Mouse (Mus musculus) neural tube, embryonic 13.5 days (tissue): ENCODE measurements around the gene Scgb1a1. TPM values are rescaled to one million over a fixed set of nuclear protein-coding genes. Genes with fewer than 3 reads are reported as not detected.
"Not testable (repeated sequence)": the region's sequence is repeated elsewhere in the genome, so short reads cannot be mapped to it uniquely, and the experiment has no call there.

ENCODE experiments used
- ATAC-seq: fragments of 200-750 bp; cut with Nextera tagmentation; 2 replicates; pipeline ENCODE4 v1.8.0; 2017; ENCODE audit warnings: low read depth, mild to moderate bottlenecking, moderate TSS enrichment, moderate library complexity
- H3K27ac ChIP-seq: fragments of 300-500 bp; sonication (generic); replicated peaks from 2 replicates; pipeline ENCODE4 v1.5.1; 2015; ENCODE audit warnings: moderate library complexity, mild to moderate bottlenecking, inconsistent platforms
- H3K27me3 ChIP-seq: fragments of 300-500 bp; sonication (generic); 2 replicates; pipeline ENCODE4 v1.6.1; 2015; ENCODE audit warnings: mild to moderate bottlenecking, inconsistent platforms
- H3K36me3 ChIP-seq: fragments of 300-500 bp; sonication (generic); 2 replicates; pipeline ENCODE4 v1.6.1; 2015; ENCODE audit warnings: mild to moderate bottlenecking, inconsistent platforms
- H3K4me1 ChIP-seq: fragments of 300-500 bp; sonication (generic); replicated peaks from 2 replicates; pipeline ENCODE4 v1.6.1; 2015; ENCODE audit warnings: inconsistent platforms
- H3K4me2 ChIP-seq: fragments of 300-500 bp; sonication (generic); 2 replicates; pipeline ENCODE4 v1.6.1; 2015; ENCODE audit warnings: inconsistent platforms, mild to moderate bottlenecking, moderate library complexity
- H3K4me3 ChIP-seq: fragments of 300-500 bp; sonication (generic); 2 replicates; pipeline ENCODE4 v1.5.1; 2015; ENCODE audit warnings: mild to moderate bottlenecking, inconsistent platforms
- H3K9ac ChIP-seq: fragments of 300-500 bp; sonication (generic); 2 replicates; pipeline ENCODE4 v1.6.1; 2015; ENCODE audit warnings: moderate library complexity, mild to moderate bottlenecking, inconsistent platforms
- H3K9me3 ChIP-seq: fragments of 300-500 bp; sonication (generic); 2 replicates; pipeline ENCODE4 v1.6.1; 2016; ENCODE audit warnings: inconsistent platforms
- WGBS: fragments of 180-500 bp; shearing (Covaris S2); methylation state at CpG from one replicate; pipeline ENCODE4 v1.1.7; 2015; 5-methylcytosine and 5-hydroxymethylcytosine counted together
- polyA plus RNA-seq: library from polyadenylated mRNA; unstranded; fragments of >200 nt; fragmentation: Nextera tagmentation; extraction: Ambion mirVana; gene quantifications from 2 replicates; pipeline ENCODE4 v1.2.1, GENCODE M21; 2015

Gene Scgb1a1
- polyA plus RNA-seq, 1 experiment from 2014 or later: not detected

GRCm38 (mm10) chr19:9059391-9059790 lies 28.4 kb downstream of the Scgb1a1 start:
- no peaks in the 10 kb centered on the region for H3K27me3 ChIP-seq
- 76% methylated on average over 7 of the region's 7 CpGs for WGBS
- H3K4me1 ChIP-seq: no peaks in the 10 kb centered on the region
- H3K36me3 ChIP-seq: no peaks in the 10 kb centered on the region
- no peak for ATAC-seq
- no peak overlapping the region for H3K9ac ChIP-seq
- no peak overlapping the region for H3K27ac ChIP-seq
- H3K4me3 ChIP-seq: no peak overlapping the region
- H3K4me2 ChIP-seq: no peak overlapping the region
- H3K9me3 ChIP-seq: no peaks in the 10 kb centered on the region

DNA sequence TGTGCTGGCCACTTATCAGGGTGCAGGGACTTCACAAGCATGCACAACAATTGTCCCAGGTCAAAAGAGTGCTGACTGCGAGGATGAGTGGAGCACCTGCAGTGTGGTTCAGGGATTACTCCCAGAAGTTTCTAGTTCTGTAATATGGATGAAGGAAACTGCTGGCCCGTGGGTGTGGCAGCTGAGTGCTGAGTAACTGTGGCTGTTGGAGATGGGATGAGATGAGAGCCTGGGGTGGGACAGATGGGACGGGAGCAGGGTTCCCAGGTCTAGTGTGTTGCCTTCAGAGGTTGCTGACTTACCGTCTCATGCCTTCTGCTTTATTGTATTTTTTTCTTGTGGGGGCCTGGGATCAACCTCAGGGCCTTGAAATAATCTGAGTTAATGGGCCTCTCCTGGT lies 28.8 kb downstream of the Scgb1a1 start:
- no peak for ATAC-seq
- Histone ChIP-seq H3K9ac (no peak overlapping the region), H3K4me3 (no peak overlapping the region), H3K27me3 (no peaks in the 10 kb centered on the region), H3K4me1 (no peaks in the 10 kb centered on the region), H3K27ac (no peak overlapping the region), H3K9me3 (no peaks in the 10 kb centered on the region), H3K36me3 (no peaks in the 10 kb centered on the region), H3K4me2 (no peak overlapping the region)
- 85% methylated on average over 4 of the region's 4 CpGs for WGBS

GRCm38 (mm10) chr19:9058331-9058884 lies 29.4 kb downstream of the Scgb1a1 start:
- no peak for ATAC-seq
- Histone ChIP-seq H3K9ac (no peak overlapping the region), H3K27ac (no peak overlapping the region), H3K4me3 (no peak overlapping the region), H3K36me3 (no peaks in the 10 kb centered on the region), H3K9me3 (no peaks in the 10 kb centered on the region), H3K27me3 (no peaks in the 10 kb centered on the region), H3K4me2 (no peak overlapping the region), H3K4me1 (no peaks in the 10 kb centered on the region)
- 75% methylated on average over 1 of the region's 1 CpGs for WGBS

GRCm38 (mm10) chr19:9057679-9058078 lies 30.1 kb downstream of the Scgb1a1 start:
- no peak for ATAC-seq
- Histone ChIP-seq H3K9me3 (no peaks in the 10 kb centered on the region), H3K4me3 (no peak overlapping the region), H3K9ac (no peak overlapping the region), H3K4me1 (no peaks in the 10 kb centered on the region), H3K4me2 (no peak overlapping the region), H3K27me3 (no peaks in the 10 kb centered on the region), H3K36me3 (no peaks in the 10 kb centered on the region), H3K27ac (no peak overlapping the region)

DNA sequence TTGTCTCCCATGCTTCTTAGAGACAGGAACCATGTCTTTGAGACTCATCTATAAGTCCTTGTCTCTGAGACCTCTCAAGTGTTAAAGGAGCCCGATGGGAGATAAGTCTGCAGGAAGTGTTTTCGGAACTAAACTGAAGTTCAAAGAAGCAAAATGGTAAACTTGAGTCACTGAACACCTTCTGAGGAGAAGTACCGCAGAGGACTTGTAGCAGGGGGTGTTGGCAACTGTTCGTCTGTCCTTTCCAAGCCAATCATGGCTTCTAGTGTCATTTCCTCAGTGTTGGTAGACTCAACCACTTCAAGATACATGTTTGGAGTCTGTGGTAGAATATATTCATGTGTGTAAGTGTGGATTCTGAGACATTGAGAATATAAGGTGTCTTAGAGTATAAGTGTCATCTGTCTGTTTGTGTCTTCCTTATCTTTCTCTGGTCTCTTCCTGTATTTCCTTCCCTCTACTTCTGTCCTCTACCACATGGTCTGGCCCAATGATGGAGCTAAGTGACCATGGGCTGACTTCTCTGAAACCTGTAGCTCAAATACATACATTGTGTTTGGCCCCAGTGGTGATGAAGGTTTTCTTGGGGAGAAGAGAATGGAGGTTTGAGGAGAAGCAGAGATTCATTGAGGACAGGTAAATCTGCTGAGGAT lies 31.9 kb downstream of the Scgb1a1 start:
- 89% methylated on average over 4 of the region's 4 CpGs for WGBS
- no peak overlapping the region for H3K4me2 ChIP-seq
- H3K36me3 ChIP-seq: no peaks in the 10 kb centered on the region
- H3K27ac ChIP-seq: no peak overlapping the region
- H3K4me3 ChIP-seq: no peak overlapping the region
- no peaks in the 10 kb centered on the region for H3K4me1 ChIP-seq
- no peaks in the 10 kb centered on the region for H3K9me3 ChIP-seq
- no peak overlapping the region for H3K9ac ChIP-seq
- H3K27me3 ChIP-seq: no peaks in the 10 kb centered on the region
- no peak for ATAC-seq

DNA sequence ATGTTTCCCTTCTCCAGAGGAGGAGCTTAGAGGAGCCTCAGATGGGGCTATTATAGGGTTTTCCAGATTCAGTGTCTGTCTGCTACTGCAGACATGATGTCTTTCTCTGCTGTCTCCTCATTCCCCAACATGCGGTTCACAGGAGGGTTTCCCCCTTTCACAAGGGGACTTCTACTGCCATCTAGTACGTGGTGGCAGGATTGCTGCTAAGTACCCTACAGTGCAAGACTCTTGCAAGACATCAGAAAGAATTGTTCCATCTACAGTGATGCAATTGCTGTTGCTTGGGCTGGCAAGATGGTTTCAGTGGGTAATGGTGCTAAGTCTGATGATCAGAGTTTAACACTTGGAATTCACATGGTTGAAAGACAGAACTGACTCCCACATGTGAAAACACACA lies 32.6 kb downstream of the Scgb1a1 start:
- no peaks in the 10 kb centered on the region for H3K9me3 ChIP-seq
- no peak overlapping the region for H3K27ac ChIP-seq
- no peaks in the 10 kb centered on the region for H3K36me3 ChIP-seq
- H3K4me1 ChIP-seq: no peaks in the 10 kb centered on the region
- WGBS: 46% methylated on average over 2 of the region's 2 CpGs
- H3K9ac ChIP-seq: no peak overlapping the region
- no peak overlapping the region for H3K4me2 ChIP-seq
- H3K27me3 ChIP-seq: no peaks in the 10 kb centered on the region
- ATAC-seq: no peak
- H3K4me3 ChIP-seq: no peak overlapping the region

DNA sequence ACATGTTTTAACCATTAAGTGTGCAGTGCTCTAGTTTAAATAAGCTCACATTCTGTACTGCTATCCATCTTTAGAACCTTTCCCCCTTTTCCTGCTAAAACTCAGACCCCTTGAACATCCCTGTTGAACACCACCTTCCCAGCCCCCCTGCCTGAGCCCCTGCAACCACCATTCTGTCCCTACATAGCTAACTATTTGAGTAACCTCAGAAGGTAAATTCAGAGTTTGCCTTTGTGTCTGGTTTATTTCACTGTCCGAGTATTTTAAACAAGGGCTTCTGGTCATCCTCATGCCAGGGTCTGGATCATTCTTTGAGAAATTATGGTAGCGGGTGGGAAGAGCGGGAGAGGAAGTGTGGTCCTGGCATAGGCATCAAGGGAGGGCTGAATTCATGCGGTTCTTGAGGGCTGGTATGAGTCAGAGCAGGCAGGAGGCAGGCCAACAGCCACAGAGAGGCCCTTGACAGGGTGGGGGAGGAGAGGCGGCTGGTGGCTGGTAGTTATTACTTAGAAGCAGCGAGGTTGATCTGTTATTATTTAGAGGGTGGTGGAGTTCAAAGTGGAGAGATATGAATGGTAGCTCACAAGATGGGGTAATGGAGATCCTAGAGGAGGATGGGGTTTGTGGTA lies 34.8 kb downstream of the Scgb1a1 start:
- Histone ChIP-seq H3K36me3 (no peaks in the 10 kb centered on the region), H3K4me1 (no peaks in the 10 kb centered on the region), H3K4me3 (no peak overlapping the region), H3K9ac (no peak overlapping the region), H3K27me3 (no peaks in the 10 kb centered on the region), H3K9me3 (no peaks in the 10 kb centered on the region), H3K4me2 (no peak overlapping the region), H3K27ac (no peak overlapping the region)
- no peak for ATAC-seq
- WGBS: 67% methylated on average over 6 of the region's 6 CpGs

- not testable (repeated sequence) for H3K36me3 ChIP-seq, H3K9ac ChIP-seq, H3K4me1 ChIP-seq, H3K4me3 ChIP-seq, ATAC-seq, H3K9me3 ChIP-seq, H3K4me2 ChIP-seq, H3K27ac ChIP-seq, H3K27me3 ChIP-seq
- 89% methylated on average over 4 of the region's 4 CpGs for WGBS
Observed at GRCm38 (mm10) chr19:9051985-9052384, 35.8 kb downstream of the Scgb1a1 start.

GRCm38 (mm10) chr19:9050294-9051229 lies 37.2 kb downstream of the Scgb1a1 start:
- no peak overlapping the region for H3K4me3 ChIP-seq
- no peak overlapping the region for H3K9ac ChIP-seq
- H3K4me1 ChIP-seq: no peaks in the 10 kb centered on the region
- no peak overlapping the region for H3K27ac ChIP-seq
- no peaks in the 10 kb centered on the region for H3K9me3 ChIP-seq
- no peaks in the 10 kb centered on the region for H3K27me3 ChIP-seq
- ATAC-seq: no peak
- 84% methylated on average over 9 of the region's 9 CpGs for WGBS
- no peak overlapping the region for H3K4me2 ChIP-seq
- H3K36me3 ChIP-seq: no peaks in the 10 kb centered on the region

DNA sequence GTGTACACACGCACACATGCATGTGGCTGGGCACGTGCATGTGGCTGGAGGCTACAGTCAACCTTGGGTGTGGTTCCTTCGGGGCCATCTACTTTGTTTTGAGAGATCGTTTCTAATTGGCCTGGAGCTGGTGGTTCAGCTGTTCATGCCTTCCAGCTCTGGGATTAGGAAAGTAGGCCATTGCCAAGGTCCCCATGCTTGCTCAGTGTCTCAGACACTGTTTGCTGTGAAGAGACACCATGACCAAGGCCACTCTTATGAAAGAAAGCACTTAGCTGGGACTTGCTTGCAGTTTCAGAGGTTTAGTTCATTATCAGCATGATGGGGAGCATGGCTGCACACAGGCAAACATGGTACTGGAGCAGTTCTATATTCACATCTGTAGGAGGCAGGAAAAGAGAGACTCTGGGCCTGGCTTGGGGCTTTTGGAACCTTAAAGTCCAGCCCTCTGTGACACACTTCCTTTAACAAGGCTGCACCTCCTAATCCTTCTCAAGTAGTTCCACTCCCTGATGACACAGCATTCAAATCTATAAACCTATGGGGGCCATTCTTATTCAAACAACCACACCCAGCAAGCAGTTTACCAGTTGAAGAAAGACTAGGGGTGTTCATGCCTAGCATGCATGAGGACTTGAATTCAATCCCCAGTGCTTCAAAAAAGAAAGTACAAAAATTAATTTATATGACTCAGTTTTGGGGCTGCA lies 38.6 kb downstream of the Scgb1a1 start:
- Histone ChIP-seq H3K36me3 (no peaks in the 10 kb centered on the region), H3K9ac (no peak overlapping the region), H3K4me1 (no peaks in the 10 kb centered on the region), H3K27me3 (no peaks in the 10 kb centered on the region), H3K4me2 (no peak overlapping the region), H3K9me3 (no peaks in the 10 kb centered on the region), H3K4me3 (no peak overlapping the region), H3K27ac (no peak overlapping the region)
- ATAC-seq: no peak
- 92% methylated on average over 4 of the region's 4 CpGs for WGBS

GRCm38 (mm10) chr19:9047946-9048387 lies 39.8 kb downstream of the Scgb1a1 start:
- Histone ChIP-seq H3K4me2 (no peak overlapping the region), H3K9ac (no peak overlapping the region), H3K4me3 (no peak overlapping the region), H3K36me3 (no peaks in the 10 kb centered on the region), H3K4me1 (no peaks in the 10 kb centered on the region), H3K27ac (no peak overlapping the region), H3K9me3 (no peaks in the 10 kb centered on the region), H3K27me3 (no peaks in the 10 kb centered on the region)
- no peak for ATAC-seq
- WGBS: 35% methylated on average over 1 of the region's 1 CpGs
